Mouse (Mus musculus) gastrocnemius, adult 8-10 months (tissue): ENCODE measurements around the gene Zfp938. TPM values are rescaled to one million over a fixed set of nuclear protein-coding genes. Genes with fewer than 3 reads are reported as not detected.
A peak's percentile ranks its signal among the peaks of the same experiment; 100 is the strongest.

Source experiments
- DNase-seq, 2 experiments: peaks; one replicate each; pipeline ENCODE4 v3.0.0; 2022; ENCODE audit warnings: low spot score in 2 of 2
- total RNA-seq, 4 experiments: library from RNA; stranded (reverse); gene quantifications; 2 replicates each; pipeline ENCODE4 v1.2.4; 2022

Gene Zfp938
- 1 to 10 TPM; 4.6 to 5.9 (median 5.2) TPM for total RNA-seq

- DNase-seq = peak; percentile 62 to 63
These were observed at the start of gene Zfp938 for GRCm38 (mm10) chr10:82240742-82241400. Zfp938 (minus strand) TSS chr10:82241280.

GRCm38 (mm10) chr10:82257331-82257730 is 16.3 kb upstream of the Zfp938 start:
- no peak for DNase-seq

GRCm38 (mm10) chr10:82245021-82245420 is 3.9 kb upstream of the Zfp938 start:
- DNase-seq = no peak

- no peak for DNase-seq
These were observed 315 bp upstream of the Zfp938 start for GRCm38 (mm10) chr10:82241401-82241788.

GRCm38 (mm10) chr10:82178257-82179064 is 62.6 kb downstream of the Zfp938 start:
- peak; percentile 25 to 49 for DNase-seq

Other genes with a start within 250 kb of the Zfp938 start
- 1 to 10 TPM; 1.4 to 2.8 (median 2.1) TPM for gene Zfp873, start 193.2 kb downstream of the Zfp938 start, total RNA-seq
- 1 to 10 TPM in 2 of 4 experiments, under 1 TPM in 2; 0.78 to 1.7 (median 1.3) TPM for gene BC024063, start 157.9 kb downstream of the Zfp938 start, total RNA-seq
- gene AU041133, start 113.3 kb downstream of the Zfp938 start, total RNA-seq = 1 to 10 TPM in 1 of 4 experiments, under 1 TPM in 3; 0.31 to 1.4 (median 0.70) TPM
- not detected for gene 4932415D10Rik, start 75.3 kb upstream of the Zfp938 start, total RNA-seq
- 1 to 10 TPM in 3 of 4 experiments, under 1 TPM in 1; 0.43 to 2.5 (median 1.2) TPM for gene Gm4924, start 113.0 kb upstream of the Zfp938 start, total RNA-seq